Mouse (Mus musculus): ENCODE results near the gene Tmem33. TPM values are rescaled to one million over a fixed set of nuclear protein-coding genes. Genes with fewer than 3 reads are reported as not detected.

The Tmem33 gene
- total and polyA plus RNA-seq, 3 experiments = 70.4 to 147 (median 134) TPM

DNA sequence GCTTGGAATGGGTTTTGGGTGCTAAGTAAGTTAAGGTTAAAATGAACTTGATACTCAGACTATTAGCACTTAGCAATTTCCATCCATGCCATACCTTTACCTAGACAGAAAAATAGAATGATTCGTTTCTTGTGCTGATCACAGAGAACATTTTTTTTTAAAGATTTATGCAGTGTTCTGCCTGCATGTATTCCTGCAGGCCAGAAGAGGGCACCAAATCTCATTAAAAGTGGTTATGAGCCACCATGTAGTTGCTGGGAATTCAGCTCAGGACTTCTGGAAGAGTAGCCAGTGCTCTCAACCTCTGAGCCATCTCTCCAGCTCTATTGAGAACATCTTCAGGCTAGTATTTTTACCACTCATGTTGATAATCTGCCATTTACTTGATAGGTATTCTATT lies 5.7 kb downstream of the Tmem33 start:
- H3K9me3 ChIP-seq (replicated peaks; ENCODE audit: low read length) = no peaks in the 10 kb centered on the region
- no peak overlapping the region for H3K27ac ChIP-seq (ENCODE audit: insufficient read depth, low read depth)
- H3K4me2 ChIP-seq (ENCODE audit: insufficient read depth, low read depth, poor library complexity, severe bottlenecking) = no peak overlapping the region
- no peak overlapping the region for H3K9ac ChIP-seq (ENCODE audit: insufficient read depth, low read depth)
- H3K4me1 ChIP-seq (ENCODE audit: control insufficient read depth in 1 of 2, insufficient read depth in 2 of 2) = peaks cover 2 to 27% of the 10 kb centered on the region in 2 experiments; a peak in 2 of 4 replicates
- dilution Hi-C loops (cut with MboI; ENCODE audit: extremely low pct_ligation_motif_present, extremely low pct_unique_long_range_greater_than_20kb, low sequenced_read_pairs) = no loop called here
- peaks cover 33% of the 10 kb centered on the region for H3K79me2 ChIP-seq (replicated peaks; ENCODE audit: control insufficient read depth, extremely low read depth, insufficient read depth, poor library complexity, severe bottlenecking)
- H3K4me3 ChIP-seq (replicated peaks in 1 of 3; ENCODE audit: low read depth in 2 of 3, low read length in 2 of 3, poor library complexity in 1 of 3) = no peak overlapping the region
- TF ChIP-seq ZNF384 (IDR thresholded peaks at IDR 0.05; ENCODE audit: low read depth, low read length) = peak; percentile 60
- no peak for TF ChIP-seq MXI1 (IDR thresholded peaks at IDR 0.05; ENCODE audit: low read depth, low read length)
- TF ChIP-seq KAT2A (IDR thresholded peaks at IDR 0.05; ENCODE audit: insufficient replicate concordance, low read length) = no peak
- no peak for TF ChIP-seq RCOR1 (conservative IDR thresholded peaks at IDR 0.05; ENCODE audit: low read depth, low read length)
- peak in 1 of 2 experiments; percentile 51; a peak in 3 of 4 replicates for TF ChIP-seq CTCF (conservative IDR thresholded peaks at IDR 0.05 in 1 of 2, IDR thresholded peaks at IDR 0.05 in 1 of 2; ENCODE audit: low read depth in 2 of 2, low read length in 2 of 2)
- no peak for TF ChIP-seq PAX5 (IDR thresholded peaks at IDR 0.05; ENCODE audit: low read length)
- TF ChIP-seq ETS1 (conservative IDR thresholded peaks at IDR 0.05; ENCODE audit: low read depth, low read length) = no peak
- peak; percentile 18 for TF ChIP-seq RAD21 (IDR thresholded peaks at IDR 0.05; ENCODE audit: low read depth, low read length)
- in situ Hi-C loops (cut with MboI; ENCODE audit: low pct_ligation_motif_present, low pct_unique_long_range_greater_than_20kb, low sequenced_read_pairs) = no loop called here
- H3K36me3 ChIP-seq (replicated peaks in 1 of 2; ENCODE audit: control insufficient read depth in 1 of 2, insufficient read depth in 1 of 2, low read length in 1 of 2) = peaks cover 36 to 72% of the 10 kb centered on the region in 2 experiments
- H3K27me3 ChIP-seq (replicated peaks) = no peaks in the 10 kb centered on the region
- DNase-seq (ENCODE audit: extremely low read depth) = peak; percentile 29

- 0 out of 2 replicates have a peak, but pooled peaks cover 13% of the 10 kb centered on the region for H3K79me2 ChIP-seq (replicated peaks; ENCODE audit: control insufficient read depth, extremely low read depth, insufficient read depth, poor library complexity, severe bottlenecking)
- DNase-seq (ENCODE audit: extremely low read depth) = no peak
- no peaks in the 10 kb centered on the region for H3K9me3 ChIP-seq (replicated peaks; ENCODE audit: low read length)
- no peak overlapping the region for H3K4me3 ChIP-seq (replicated peaks in 1 of 3; ENCODE audit: low read depth in 2 of 3, low read length in 2 of 3, poor library complexity in 1 of 3)
- no peaks in the 10 kb centered on the region; a peak in 1 of 4 replicates for H3K4me1 ChIP-seq (ENCODE audit: control insufficient read depth in 1 of 2, insufficient read depth in 2 of 2)
- H3K27me3 ChIP-seq (replicated peaks) = no peaks in the 10 kb centered on the region
- in situ Hi-C loops (cut with MboI; ENCODE audit: low pct_ligation_motif_present, low pct_unique_long_range_greater_than_20kb, low sequenced_read_pairs) (no loop called here), dilution Hi-C loops (cut with MboI; ENCODE audit: extremely low pct_ligation_motif_present, extremely low pct_unique_long_range_greater_than_20kb, low sequenced_read_pairs) (no loop called here)
- H3K27ac ChIP-seq (ENCODE audit: insufficient read depth, low read depth) = no peak overlapping the region
- no peak overlapping the region for H3K4me2 ChIP-seq (ENCODE audit: insufficient read depth, low read depth, poor library complexity, severe bottlenecking)
- H3K9ac ChIP-seq (ENCODE audit: insufficient read depth, low read depth) = no peak overlapping the region
- H3K36me3 ChIP-seq (replicated peaks in 1 of 2; ENCODE audit: control insufficient read depth in 1 of 2, insufficient read depth in 1 of 2, low read length in 1 of 2) = peaks cover 33 to 52% of the 10 kb centered on the region in 2 experiments
- no peak for TF ChIP-seq PAX5 (IDR thresholded peaks at IDR 0.05; ENCODE audit: low read length)
- TF ChIP-seq TCF12 (IDR thresholded peaks at IDR 0.05; ENCODE audit: low read depth, low read length) = no peak
- no peak for TF ChIP-seq MAZ (IDR thresholded peaks at IDR 0.05; ENCODE audit: low read depth, low read length)
- no peak for TF ChIP-seq ZKSCAN1 (IDR thresholded peaks at IDR 0.05; ENCODE audit: borderline replicate concordance, low read depth, low read length)
- TF ChIP-seq POLR2AphosphoS2 (IDR thresholded peaks at IDR 0.05; ENCODE audit: low read depth, low read length) = no peak
- TF ChIP-seq E2F4 (IDR thresholded peaks at IDR 0.05; ENCODE audit: insufficient replicate concordance, low read depth, low read length) = no peak
- TF ChIP-seq TBP (conservative IDR thresholded peaks at IDR 0.05; ENCODE audit: low read depth, low read length) = no peak
- TF ChIP-seq MEF2A (IDR thresholded peaks at IDR 0.05; ENCODE audit: borderline replicate concordance, low read depth, low read length) = no peak
- no peak for TF ChIP-seq ELF1 (IDR thresholded peaks at IDR 0.05; ENCODE audit: low read depth, low read length)
- TF ChIP-seq ZNF384 (IDR thresholded peaks at IDR 0.05; ENCODE audit: low read depth, low read length) = no peak
Observed at GRCm38 (mm10) chr5:67269309-67269708, 8.9 kb downstream of the Tmem33 start.

All from CH12.LX (cell line).